Mouse (Mus musculus) embryo, embryonic 10.5 days (tissue): ENCODE results near the gene Fgf8.

Source experiments
- DNase-seq: peaks from one replicate; pipeline ENCODE4 v3.0.0-alpha.2; 2015; ENCODE audit warnings: low spot score

Gene Fgf8

DNA sequence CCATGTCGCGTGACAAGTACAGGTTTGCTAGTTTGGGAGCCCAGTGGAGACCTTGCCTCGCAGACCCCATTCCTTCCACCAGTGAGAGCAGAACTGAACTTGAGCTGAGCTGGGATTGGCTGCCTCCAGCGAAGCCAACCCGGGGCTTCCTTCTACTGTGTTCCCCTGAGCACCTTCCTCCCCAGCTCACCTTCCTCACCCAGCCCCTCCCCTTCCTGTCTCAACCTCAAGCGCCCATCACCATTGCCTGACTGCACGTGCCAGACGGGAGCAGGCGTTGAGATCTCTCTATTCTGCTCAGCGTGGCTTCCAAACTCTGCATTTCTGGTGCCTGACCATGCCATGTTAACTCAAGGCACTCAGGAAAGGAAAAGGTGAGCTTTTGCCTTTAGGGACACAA is 15.5 kb downstream of the Fgf8 start:
- DNase-seq = no peak

DNA sequence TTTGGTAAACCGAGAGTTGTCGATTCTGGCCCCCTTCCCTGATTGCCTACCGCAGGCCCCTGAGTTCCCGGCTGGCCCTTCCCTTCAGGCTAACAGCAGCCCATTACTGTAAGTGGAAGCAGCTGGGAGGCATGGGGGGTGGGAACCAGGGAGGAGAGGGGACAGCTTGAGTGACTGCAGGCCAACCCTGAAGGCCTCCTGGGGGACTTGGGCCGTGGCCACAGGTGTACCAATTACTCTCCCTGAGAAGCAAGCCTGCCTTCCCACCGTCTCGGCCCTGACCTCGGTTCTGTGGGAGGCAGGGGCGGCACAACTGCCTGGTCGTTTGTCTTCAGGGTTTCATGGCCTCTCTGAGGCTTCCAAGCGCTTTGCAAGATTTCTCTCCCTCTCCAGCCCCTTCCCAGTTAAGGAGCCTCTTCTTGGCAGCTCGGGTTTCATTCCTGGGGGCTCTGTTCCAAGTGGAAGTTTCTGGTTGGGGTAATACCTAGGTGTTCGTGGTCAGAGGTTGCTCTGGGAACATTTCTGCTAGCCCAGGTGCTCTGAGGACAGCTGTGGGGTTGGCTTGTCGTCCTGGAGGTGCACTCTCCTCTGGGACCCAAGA is 16.9 kb downstream of the Fgf8 start:
- DNase-seq = no peak

DNA sequence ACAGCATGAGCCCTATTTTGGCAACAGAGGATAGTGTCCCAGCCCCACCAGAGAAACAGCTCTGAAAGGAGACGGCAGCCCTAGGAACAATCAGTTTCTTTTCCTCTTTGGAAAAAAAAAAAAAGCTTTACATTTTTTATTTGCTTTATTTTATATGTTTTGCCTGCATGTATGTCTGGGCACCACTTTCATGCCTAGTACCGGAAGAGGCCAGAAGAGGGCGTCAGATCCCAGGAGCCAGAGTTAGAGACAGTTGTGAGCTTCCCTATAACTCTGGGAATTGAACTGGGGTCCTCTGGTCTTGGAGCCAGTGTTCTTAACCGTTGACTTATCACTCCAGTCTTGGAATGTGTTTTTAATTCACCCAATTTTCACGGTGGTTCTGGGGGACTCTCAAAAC is 20.5 kb downstream of the Fgf8 start:
- DNase-seq = no peak

DNA sequence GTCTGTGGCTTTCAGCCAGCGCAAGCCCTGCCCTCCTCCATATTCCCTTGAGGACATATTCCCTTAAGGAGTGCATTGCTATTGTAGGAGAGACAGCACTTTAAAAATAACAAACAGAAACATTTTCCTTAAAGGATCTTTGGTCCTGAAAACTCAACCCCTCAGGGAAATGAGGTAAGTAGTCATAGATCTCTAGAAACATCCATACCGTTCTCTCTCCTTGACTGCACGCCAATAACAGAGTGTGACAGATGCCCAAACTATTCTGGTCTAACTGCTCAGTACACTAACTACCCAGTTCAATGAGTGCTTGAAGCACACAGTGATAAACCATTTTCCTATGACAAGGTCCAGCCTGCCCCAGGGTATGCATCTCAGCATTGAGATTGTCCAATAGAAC is 24.4 kb downstream of the Fgf8 start:
- no peak for DNase-seq

DNA sequence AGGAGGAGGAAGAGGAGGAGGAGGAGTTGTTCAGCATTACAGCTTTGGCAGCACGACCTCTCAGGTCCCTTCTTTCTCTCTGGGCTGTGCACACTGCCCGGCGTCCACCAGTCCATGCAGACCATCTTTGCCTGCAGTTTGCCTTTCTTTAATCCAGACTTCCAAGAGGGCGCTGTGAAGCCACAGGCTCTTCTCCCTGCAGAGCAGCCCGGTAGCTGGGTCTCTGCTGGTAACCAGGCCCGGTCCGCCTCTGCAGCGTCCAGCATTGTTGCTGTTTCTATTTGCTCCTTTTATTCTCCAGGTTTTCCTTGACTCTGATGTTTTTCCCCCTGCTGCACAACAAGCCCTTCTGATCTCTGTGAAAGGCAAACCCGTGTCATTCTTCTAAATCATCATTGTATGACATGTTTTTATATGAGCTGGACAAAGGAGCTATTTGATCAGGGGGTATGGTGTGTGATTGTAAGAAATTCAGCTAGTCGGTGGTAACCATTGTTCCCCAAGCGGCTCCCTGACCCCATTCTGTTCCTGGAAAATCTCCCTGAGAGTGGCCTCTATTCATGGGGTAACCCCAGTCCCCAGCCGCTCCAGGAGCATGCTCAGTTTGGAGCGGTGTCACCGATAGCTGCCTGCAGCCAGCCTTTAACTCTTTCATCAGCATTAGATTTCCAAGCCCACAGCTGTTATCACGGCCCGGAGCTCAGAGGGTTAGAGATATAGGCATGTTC is 25.1 kb downstream of the Fgf8 start:
- peak; percentile 84 for DNase-seq

DNA sequence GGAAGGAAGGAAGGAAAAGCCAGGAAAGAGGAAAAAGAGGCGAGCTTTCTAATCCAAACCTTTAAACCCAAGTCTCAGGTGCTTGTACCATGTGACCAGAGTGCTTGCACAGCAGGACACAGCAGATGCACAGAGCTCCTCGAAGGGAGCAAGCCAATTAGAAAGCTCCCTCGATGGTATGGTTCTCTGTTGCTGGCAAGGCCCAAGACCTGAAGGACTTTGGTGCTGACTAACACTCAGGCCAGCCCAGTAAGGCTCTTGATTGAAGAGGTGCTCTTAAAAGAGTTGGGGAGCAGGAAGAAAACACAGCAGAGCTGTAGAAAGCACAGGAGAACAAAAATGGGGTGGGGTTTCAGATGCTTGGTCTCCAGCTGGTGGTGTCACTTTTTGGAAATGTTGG is 34.0 kb downstream of the Fgf8 start:
- DNase-seq = no peak

DNA sequence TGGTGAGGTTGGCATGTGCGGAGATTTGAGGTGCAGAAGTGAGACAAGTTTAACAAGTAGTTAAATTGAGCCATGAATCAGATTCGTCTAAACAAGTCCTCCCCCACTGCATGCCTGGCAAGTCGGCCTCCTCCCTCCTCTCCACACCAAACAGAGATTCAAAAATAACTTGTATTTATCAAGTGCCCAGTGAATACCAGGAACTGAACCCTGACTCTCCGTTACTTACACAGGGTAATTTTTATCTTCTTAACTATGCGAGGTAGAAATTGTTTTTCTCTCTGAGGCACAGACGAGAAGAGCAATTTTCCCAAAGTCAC is 46.5 kb downstream of the Fgf8 start:
- no peak for DNase-seq

DNA sequence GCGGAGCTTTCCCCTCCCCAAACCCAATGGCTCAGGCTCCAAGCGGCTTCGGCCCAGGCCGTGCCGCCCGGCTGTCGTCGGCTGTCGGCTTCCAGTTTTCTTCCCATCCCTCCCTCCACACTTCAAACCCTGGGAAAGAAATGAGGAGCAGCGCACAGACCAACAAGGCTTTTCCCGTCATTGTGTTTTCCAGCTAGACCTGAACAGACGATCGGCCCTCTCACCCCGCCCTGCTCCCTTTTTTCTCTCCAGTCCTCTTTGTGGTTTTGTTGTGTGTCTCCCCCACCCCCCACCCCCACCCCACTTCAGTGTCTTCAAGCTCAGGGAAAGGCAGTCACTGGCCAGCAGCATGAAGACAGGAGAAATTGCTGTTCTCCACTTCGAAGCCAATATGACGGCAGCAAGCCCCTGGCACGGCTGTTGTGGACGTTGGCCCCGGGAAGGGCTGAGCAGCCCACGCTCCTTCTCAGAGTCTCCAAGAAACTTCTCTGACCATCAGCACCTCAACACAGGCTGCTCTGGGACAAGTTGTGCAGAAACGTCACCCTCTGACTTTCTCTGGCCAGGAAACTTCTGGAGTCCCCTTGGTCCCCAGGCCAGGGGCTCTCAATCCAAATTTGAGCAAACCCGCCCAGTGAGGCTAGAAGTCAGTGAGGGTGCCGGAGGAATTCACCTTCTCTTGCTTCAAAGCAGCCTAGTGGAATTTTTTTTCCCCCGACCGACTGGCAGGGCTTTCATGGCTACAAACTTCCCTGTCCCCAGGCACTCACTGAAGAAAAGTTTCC is 47.0 kb downstream of the Fgf8 start:
- peak; percentile 37 for DNase-seq

DNA sequence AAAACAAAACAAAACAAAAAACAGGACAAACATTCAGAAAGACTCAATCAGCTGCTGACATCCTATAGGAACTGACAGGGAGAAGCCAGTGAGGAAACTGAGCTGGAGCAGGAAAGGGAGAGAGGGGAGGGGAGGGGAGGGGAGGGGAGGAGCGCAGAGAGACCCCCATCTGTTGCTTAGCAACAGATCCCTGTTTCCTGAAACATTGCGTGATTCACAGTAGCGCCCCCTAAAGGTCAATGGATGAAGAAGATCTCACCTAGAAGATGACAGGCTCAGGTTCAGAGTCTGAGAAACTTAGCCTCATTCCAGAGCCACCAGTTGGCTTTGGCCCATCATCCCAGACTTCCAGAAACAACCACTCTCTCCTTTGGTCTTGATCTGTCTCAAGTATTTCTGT is 48.7 kb downstream of the Fgf8 start:
- peak; percentile 65 for DNase-seq

DNA sequence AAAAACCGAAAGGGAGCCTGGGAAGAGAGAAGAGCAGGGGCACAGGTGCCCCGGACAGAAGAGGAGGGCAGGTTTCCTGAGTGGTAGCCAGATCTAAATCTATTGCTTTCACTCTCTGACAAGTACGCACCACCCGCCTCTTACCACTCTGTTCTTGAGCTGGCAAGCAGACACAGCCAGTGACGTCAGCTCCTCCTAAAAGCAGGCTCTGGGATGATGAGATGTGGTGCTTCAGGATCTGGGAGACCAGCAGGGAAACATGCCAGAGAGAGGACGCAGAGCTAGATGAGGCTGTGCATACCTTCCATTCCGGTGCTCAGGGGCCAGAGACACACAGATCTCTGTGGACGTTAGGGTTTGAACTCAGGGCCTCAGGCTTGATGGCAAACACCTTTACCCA is 50.5 kb downstream of the Fgf8 start:
- DNase-seq = no peak

DNA sequence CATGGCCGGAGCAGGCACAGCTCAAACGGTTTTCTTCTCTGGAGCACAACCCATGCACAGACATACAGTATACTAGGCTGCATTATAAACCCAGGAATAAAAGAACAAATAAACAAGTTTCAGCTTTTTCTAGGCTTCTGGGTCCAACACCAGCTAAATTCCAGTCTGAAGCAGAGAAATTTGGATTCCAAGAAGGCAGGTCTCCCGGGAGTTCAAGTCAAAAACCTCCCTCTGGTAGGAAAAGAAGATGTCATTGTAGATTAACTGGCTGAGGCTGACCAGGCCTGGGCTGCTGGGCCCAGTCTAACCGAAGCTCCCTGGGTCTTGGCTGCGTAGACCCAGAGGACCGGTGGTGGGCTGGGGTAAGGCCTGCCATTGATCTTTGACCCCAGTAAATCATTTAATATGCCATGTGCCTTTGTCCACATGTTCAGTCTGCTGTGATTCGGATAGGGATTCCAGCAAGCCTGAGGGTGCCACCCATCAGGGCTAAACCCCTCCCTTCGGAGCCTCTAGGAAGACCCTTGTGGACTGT is 51.6 kb downstream of the Fgf8 start:
- DNase-seq = peak; percentile 51

DNA sequence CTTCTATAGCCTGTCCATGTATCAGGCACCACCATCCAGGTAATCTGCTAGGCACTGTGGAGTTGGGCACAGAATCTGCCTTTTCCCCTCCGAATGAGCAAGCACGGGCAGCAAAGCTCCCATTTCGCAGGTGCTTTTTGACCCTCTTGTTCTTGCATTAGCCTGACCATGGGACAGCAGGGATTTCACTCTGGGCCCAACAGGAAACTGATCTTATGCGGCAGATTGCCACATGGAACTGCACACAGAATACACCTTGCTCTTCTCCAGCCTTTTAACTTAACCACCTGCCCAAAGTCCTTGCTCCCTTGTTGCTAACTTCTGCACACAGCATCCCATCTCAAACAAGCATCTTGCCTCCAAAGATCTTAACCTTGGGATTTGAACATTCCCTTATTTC is 55.7 kb downstream of the Fgf8 start:
- DNase-seq = no peak
